Mouse (Mus musculus) testis, adult 2 months (tissue): ENCODE measurements around the gene Plet1.

Source experiments
- CTCF ChIP-seq: fragments of 200-500 bp; IDR thresholded peaks from 2 replicates; pipeline ENCODE4 v1.5.1; 2012; ENCODE audit warnings: low read depth, mild to moderate bottlenecking, inconsistent platforms, low read length, moderate library complexity; ENCODE audit not compliant: control insufficient read depth, insufficient read depth, insufficient replicate concordance
- POLR2A ChIP-seq: fragments of 200-500 bp; IDR thresholded peaks from 2 replicates; pipeline ENCODE4 v1.6.1; 2012; ENCODE audit warnings: low read depth, mild to moderate bottlenecking, inconsistent platforms, low read length, moderate library complexity; ENCODE audit not compliant: control insufficient read depth

DNA sequence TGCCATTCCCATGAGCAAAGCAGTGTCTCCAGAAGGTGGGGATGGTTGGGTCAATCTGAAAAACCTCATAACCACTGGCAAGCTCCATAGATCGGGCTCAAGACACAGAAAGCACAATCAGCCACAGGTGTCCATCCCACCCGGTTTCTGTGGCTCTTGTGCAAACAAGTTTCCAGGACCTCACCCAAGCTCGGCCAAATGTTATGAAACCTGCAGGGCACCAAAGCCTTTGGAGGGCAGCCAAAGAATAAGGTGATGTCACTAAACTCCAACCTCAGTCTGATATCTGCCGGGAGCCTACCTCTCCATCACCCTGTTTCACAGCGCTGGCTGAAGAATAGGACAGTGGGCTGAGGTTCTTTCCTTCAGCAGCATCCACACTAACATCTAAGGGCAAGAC lies 41.6 kb downstream of the Plet1 start:
- no peak for TF ChIP-seq CTCF
- TF ChIP-seq POLR2A, result no peak
